Mouse (Mus musculus) limb, embryonic 14.5 days (tissue): Measurements from ENCODE around the gene Dip2b. TPM values are rescaled to one million over a fixed set of nuclear protein-coding genes. Genes with fewer than 3 reads are reported as not detected.

Experiments used
- ATAC-seq: fragments of 200-750 bp; cut with Nextera tagmentation; 2 replicates; pipeline ENCODE4 v1.8.0; 2017; ENCODE audit warnings: low read depth, moderate number of reproducible peaks, moderate TSS enrichment; ENCODE audit not compliant: low FRiP score
- DNase-seq: peaks from one replicate; pipeline ENCODE4 v3.0.0-alpha.2; 2015; ENCODE audit warnings: low spot score
- H3K27ac ChIP-seq: fragments of 300-500 bp; sonication (generic); replicated peaks from 2 replicates; pipeline ENCODE4 v1.5.1; 2014; ENCODE audit warnings: low read depth, mild to moderate bottlenecking, low read length, moderate library complexity, mixed read lengths
- H3K27me3 ChIP-seq: fragments of 300-500 bp; sonication (generic); 2 replicates; pipeline ENCODE4 v1.6.1; 2014; ENCODE audit warnings: low read length, mixed read lengths; ENCODE audit not compliant: control insufficient read depth, insufficient read depth
- H3K36me3 ChIP-seq: fragments of 300-500 bp; sonication (generic); 2 replicates; pipeline ENCODE4 v1.6.1; 2014; ENCODE audit warnings: mild to moderate bottlenecking, low read length, moderate library complexity, mixed read lengths; ENCODE audit not compliant: control insufficient read depth, insufficient read depth
- H3K4me1 ChIP-seq: fragments of 300-500 bp; sonication (generic); 2 replicates; pipeline ENCODE4 v1.6.1; 2014; ENCODE audit warnings: antibody characterized with exemption, low read length, mixed read lengths; ENCODE audit not compliant: control insufficient read depth, insufficient read depth
- H3K4me2 ChIP-seq: fragments of 300-500 bp; sonication (generic); replicated peaks from 2 replicates; pipeline ENCODE4 v1.6.1; 2014; ENCODE audit warnings: low read depth, mild to moderate bottlenecking, low read length, moderate library complexity; ENCODE audit not compliant: severe bottlenecking
- H3K4me3 ChIP-seq: fragments of 300-500 bp; sonication (generic); replicated peaks from 2 replicates; pipeline ENCODE4 v1.5.1; 2014; ENCODE audit warnings: low read length
- H3K9ac ChIP-seq: fragments of 300-500 bp; sonication (generic); 2 replicates; pipeline ENCODE4 v1.6.1; 2014; ENCODE audit warnings: mild to moderate bottlenecking, low read depth, low read length, moderate library complexity; ENCODE audit not compliant: severe bottlenecking
- H3K9me3 ChIP-seq: fragments of 300-500 bp; sonication (generic); 2 replicates; pipeline ENCODE4 v1.6.1; 2016; ENCODE audit warnings: low read length; ENCODE audit not compliant: control insufficient read depth
- POLR2A ChIP-seq: fragments of 200-500 bp; IDR thresholded peaks from 2 replicates; pipeline ENCODE4 v1.8.0; 2012; ENCODE audit warnings: inconsistent platforms, mild to moderate bottlenecking, moderate library complexity, borderline replicate concordance; ENCODE audit not compliant: insufficient read depth, insufficient read length; ENCODE audit errors: extremely low read depth
- WGBS: fragments of 180-500 bp; shearing (Covaris S2); extraction: QIAGEN DNeasy Blood & Tissue Kit; methylation state at CpG from one replicate; pipeline ENCODE4 v1.1.7; 2014; 5-methylcytosine and 5-hydroxymethylcytosine counted together
- polyA plus RNA-seq, 2 experiments: library from polyadenylated mRNA; depleted of rRNA in 1 of 2; stranded (reverse) in 1 of 2; unstranded in 1 of 2; fragments of >200 nt; fragmentation: Nextera tagmentation in 1 of 2; extraction: Ambion mirVana in 1 of 2; gene quantifications; 2 replicates each; pipeline versions ENCODE4 v1.2.1 to v1.2.3; 2012 to 2014

Gene Dip2b
- polyA plus RNA-seq, 2 experiments: 13.0 to 15.0 TPM

- no peak for ATAC-seq
- H3K27ac ChIP-seq: no peak overlapping the region
- no peak for TF ChIP-seq POLR2A
Observed at GRCm38 (mm10) chr15:100096587-100097428, 58.3 kb downstream of the Dip2b start.

GRCm38 (mm10) chr15:100100336-100100735 is 61.9 kb downstream of the Dip2b start:
- Histone ChIP-seq H3K4me2 (no peak overlapping the region), H3K4me1 (no peaks in the 10 kb centered on the region), H3K4me3 (no peak overlapping the region), H3K9me3 (0 out of 2 replicates have a peak, but pooled peaks cover 5% of the 10 kb centered on the region), H3K36me3 (no peaks in the 10 kb centered on the region), H3K27me3 (no peaks in the 10 kb centered on the region), H3K9ac (no peak overlapping the region), H3K27ac (no peak overlapping the region)
- WGBS: 86% methylated on average over 7 of the region's 7 CpGs
- no peak for ATAC-seq
- DNase-seq: no peak
- TF ChIP-seq POLR2A: no peak

More at GRCm38 (mm10) chr15:100096587-100097428, 58.3 kb downstream of the Dip2b start:
- H3K4me1 ChIP-seq: peaks cover 9% of the 10 kb centered on the region
- no peak overlapping the region for H3K4me2 ChIP-seq
- H3K4me3 ChIP-seq: no peak overlapping the region
- 87% methylated on average over 7 of the region's 7 CpGs for WGBS
- 0 out of 2 replicates have a peak, but pooled peaks cover 5% of the 10 kb centered on the region for H3K9me3 ChIP-seq
- no peaks in the 10 kb centered on the region for H3K27me3 ChIP-seq
- H3K9ac ChIP-seq: no peak overlapping the region
- no peak for DNase-seq
- no peaks in the 10 kb centered on the region for H3K36me3 ChIP-seq

- Histone ChIP-seq H3K9me3 (0 out of 2 replicates have a peak, but pooled peaks cover 5% of the 10 kb centered on the region), H3K4me1 (no peaks in the 10 kb centered on the region), H3K36me3 (no peaks in the 10 kb centered on the region), H3K27me3 (no peaks in the 10 kb centered on the region), H3K4me2 (no peak overlapping the region), H3K4me3 (no peak overlapping the region), H3K27ac (no peak overlapping the region), H3K9ac (no peak overlapping the region)
- TF ChIP-seq POLR2A: no peak
- DNase-seq: peak; percentile 31
- no peak for ATAC-seq
Observed at GRCm38 (mm10) chr15:100101206-100101605, 62.7 kb downstream of the Dip2b start.

- ATAC-seq (no peak), DNase-seq (no peak)
- H3K4me1 ChIP-seq: no peaks in the 10 kb centered on the region
- no peaks in the 10 kb centered on the region for H3K36me3 ChIP-seq
- H3K4me3 ChIP-seq: no peak overlapping the region
- no peak overlapping the region for H3K27ac ChIP-seq
- TF ChIP-seq POLR2A: no peak
- H3K4me2 ChIP-seq: no peak overlapping the region
- no peaks in the 10 kb centered on the region for H3K27me3 ChIP-seq
- H3K9ac ChIP-seq: no peak overlapping the region
- 77% methylated on average over 2 of the region's 2 CpGs for WGBS
- H3K9me3 ChIP-seq: 0 out of 2 replicates have a peak, but pooled peaks cover 3% of the 10 kb centered on the region
Observed at GRCm38 (mm10) chr15:100104126-100104525, 65.7 kb downstream of the Dip2b start.

GRCm38 (mm10) chr15:100108071-100108782 is 69.8 kb downstream of the Dip2b start:
- Histone ChIP-seq H3K36me3 (no peaks in the 10 kb centered on the region), H3K9me3 (no peaks in the 10 kb centered on the region), H3K4me3 (no peak overlapping the region), H3K9ac (no peak overlapping the region), H3K4me1 (peaks cover 14% of the 10 kb centered on the region), H3K4me2 (0 out of 2 replicates have a peak overlapping the region, but pooled peaks have one; percentile 13), H3K27ac (no peak overlapping the region), H3K27me3 (no peaks in the 10 kb centered on the region)
- DNase-seq: no peak
- 90% methylated on average over 18 of the region's 18 CpGs for WGBS
- no peak for ATAC-seq
- no peak for TF ChIP-seq POLR2A
